Mouse (Mus musculus): Measurements from ENCODE around the gene Hras.

Hras gene

DNA sequence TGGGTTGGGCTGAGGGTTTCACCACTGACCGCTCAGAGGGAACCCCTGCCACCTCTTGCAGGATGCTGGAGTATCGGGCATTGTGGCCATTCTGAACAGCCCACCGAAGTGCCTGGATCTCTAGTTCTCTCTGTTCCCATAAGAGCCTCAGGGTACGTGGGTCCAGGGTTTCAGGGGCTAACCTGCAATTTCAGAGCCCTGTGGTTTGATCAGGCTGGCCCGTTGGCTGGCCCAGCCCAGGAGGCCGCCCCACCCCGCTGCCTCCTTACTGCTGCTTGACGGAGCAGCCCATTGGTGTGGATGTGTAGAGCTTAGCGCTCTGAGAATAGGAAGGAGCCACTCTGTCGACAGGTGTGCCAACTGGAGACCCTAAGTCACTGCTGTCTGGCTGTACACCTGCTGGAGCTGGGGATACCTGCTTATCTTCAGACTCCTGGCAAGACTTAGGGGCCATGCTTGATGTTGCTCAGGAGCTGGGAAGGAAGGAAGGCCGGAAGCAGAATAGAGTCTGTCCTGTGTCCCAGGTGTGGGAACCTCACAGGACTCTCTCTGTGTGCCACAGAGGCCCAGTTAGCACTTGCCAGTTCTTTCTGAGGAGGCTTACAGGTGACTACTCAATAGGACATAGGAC lies 19.9 kb upstream of the Hras start, which contains the start of gene Lmntd2:
Lmntd2 (minus strand) TSS at position 476 of the 631 bp plus-strand sequence.
- DNase-seq (ENCODE audit: low spot score) = no peak

DNA sequence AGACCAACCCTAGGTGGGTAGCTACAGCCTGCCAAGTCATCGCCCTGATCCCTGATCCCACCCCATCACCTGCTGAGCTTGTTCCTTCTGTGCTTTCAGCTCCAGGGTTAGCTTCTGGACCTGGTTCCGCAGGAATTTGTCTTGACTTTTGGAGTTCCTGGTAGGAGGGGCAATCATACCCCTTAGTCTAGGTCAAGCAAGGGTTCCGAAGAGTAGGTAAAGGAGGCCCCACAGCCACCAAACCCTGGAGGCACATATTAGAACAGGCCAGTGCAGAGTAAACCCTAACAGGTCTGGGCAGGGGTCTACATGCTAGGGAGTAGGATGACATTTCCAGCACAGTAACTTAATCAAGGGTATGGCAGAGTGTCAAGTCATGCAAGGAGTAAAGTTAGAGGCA lies 19.3 kb upstream of the Hras start:
- no peak for DNase-seq (ENCODE audit: low spot score)

DNA sequence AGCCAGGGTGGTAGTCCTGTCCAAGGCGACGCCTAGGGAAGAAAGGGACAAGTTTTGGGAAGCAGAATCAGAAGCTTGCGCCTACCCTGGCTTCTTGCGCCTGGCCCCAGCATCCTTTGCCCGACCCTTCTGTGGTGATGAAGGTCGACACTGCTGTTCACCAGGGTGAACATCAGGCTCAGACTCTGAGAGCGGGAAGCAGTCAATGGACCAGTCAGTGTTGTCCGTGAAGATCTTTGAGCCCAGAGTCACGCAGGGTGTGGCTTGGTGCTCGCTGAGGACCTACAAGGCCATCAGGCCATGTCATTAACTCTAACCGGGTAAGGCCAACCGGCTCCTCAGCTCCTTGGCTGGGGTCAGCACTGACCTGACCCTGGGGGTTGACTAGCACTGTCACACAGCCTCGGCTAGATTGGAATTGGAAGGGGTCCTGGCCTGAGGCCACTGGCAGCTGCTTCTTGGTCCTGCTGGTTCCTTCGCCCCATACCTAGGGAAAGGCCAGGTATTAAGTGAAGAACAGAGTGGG lies 16.9 kb upstream of the Hras start:
- DNase-seq (ENCODE audit: low spot score) = no peak

DNA sequence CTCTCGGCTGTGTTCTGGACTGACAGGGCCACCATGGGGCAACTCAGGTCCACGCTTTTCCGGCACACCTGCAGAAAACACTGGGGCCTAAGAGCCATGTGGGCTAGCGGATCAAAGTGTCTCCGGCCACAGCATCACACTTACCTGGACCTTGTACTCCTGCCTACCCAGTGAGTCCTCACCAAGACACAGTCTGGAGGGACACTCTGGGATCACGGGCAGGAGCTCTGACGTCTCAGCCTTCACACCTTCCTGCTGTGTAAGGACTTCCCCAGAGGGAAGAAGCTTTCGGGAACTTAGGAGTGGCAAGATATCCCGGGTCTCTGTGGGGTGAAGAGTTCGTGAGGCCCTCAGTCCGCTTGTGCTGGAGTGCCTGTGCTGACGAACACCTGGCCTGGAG lies 16.3 kb upstream of the Hras start:
- DNase-seq (ENCODE audit: low spot score) = no peak

DNA sequence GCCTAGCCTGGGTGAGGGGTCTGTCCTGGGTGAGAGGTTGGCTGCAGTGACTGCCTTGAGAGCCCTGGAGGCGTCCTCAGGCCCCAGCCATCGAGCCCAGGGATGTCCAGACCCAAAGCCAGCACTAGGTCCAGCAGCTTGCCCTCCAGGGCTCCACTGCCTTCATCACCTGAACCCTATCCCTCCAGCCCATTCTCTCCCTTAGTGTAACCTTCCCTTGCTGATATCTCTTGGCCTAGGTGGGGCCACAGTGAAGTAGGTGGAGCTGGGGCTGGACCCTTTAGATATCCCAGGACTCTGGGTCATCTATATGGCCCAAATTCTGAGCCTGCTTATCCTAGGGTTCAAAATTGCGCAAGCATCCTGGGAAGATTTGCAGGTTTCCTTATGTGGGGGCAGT lies 15.7 kb upstream of the Hras start:
- DNase-seq (ENCODE audit: low spot score) = no peak

DNA sequence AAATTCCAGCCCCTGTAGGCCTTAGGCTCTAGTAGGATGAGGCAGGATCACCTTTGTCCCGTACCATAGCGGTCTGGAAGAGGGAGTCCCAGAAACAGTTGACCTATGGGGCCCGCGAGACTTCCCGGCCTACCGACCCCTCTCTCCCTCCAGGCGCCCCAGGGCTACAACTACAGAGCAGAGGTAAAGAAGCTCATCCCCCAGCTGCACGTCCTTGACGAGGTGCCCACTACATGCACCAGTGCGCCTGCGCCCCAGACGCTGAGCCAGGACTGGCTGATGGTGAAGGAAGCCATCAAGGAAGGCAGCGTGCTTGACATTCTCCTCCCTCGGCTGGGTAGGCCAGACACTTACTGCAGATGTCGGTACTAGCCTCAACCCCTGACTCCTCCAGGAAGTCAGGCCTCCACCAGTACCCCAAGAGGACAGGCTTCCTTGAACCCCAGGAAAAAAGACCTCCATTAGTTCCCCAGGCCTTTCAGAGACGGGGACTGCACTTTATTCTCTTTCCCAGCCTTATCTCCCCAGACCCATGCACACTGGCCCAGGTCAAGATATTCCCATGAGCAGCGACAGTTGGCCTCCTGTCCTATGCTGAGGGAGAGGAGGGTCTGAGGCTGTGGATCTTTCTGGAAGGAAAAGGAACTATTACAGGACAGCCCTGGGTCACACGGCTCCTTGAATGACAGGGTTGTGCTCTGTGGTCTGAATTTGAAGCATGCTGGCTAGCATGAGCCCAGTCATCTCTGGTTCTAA lies 12.6 kb upstream of the Hras start:
- DNase-seq (ENCODE audit: low spot score) = no peak

DNA sequence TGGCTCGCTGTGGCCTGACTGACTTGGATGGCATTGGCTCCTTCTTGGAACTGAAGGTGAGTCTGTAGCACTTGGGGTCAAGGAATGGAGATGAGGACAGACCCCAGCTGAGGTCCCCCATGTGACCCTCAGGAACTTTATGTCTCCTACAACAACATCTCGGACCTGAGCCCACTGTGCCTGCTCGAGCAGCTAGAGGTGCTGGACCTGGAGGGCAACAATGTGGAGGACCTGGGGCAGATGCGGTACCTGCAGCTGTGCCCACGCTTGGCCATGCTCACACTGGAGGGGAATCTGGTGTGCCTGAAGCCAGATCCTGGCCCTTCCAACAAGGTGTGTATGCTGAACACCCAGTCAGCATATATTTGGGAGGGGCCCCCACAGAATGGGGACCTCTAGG lies 11.7 kb upstream of the Hras start:
- no peak for DNase-seq (ENCODE audit: low spot score)

DNA sequence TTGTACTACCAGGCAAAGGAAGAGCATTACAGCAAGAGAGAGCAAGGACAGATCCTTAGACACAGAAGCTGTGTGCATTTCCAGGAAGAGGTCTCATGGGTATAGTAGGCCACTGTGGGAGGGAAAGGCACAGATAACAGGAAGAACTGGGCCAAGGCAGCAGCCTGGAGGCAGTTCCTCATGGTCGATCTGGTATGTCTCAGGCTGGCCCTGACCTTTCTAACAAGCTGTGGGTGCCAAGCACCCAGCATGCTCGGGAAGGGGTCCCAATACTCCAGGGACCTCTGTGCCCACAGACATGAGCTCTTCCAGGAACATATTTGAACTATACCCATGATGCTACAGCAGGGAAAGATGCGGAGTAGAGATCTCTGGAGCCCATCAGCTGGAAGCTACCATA lies 10.7 kb upstream of the Hras start:
- DNase-seq (ENCODE audit: low spot score) = no peak

DNA sequence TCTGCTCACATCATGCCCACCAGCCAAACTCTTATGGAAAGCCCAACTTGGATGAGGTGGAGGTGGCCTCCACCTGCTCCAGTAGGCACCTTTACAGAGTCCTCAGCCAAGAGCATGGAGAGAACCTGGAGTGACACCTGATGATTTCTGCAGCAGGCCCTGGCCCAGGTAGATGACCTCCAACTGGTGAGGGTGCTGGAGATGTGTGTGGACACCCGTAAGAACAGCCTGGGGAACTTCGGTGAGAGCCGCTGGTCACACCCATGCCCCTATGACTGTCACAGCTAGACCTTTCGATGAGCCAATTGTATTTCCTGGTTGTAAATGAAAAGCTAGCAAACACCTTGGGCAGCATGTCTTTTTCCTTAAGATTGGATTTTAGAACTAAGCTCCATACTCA lies 4.3 kb upstream of the Hras start:
- no peak for DNase-seq (ENCODE audit: low spot score)

DNA sequence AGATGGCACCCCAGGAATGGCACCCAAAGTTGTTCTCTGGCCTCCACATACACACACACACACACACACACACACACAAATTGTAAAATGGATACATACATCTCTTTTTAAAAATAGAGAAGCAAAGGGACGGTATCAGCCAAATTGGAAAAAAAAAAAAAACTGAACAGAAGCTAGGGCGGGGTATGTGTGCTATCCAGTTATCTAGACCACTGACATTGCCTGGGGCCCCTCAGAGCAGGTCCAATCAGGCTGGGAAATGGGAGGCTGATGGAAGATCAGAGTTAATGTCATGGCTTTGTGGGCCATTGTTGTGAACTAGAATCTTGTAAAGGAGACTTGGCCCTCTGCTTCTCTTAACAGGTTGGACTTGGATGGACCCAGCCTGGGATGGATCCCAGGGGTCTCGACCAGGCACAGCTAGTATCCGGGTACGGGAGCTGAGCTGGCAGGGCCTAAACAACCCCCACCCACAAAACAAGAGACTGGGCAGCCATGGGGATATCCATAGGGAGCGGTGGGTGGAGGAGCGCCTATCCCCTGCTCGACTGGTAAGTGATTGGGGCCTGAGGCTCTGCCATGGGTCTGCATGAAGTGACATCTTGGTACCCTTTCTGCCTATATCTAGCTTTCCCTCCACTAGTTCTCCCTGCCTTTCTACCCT lies 2.9 kb upstream of the Hras start:
- no peak for DNase-seq (ENCODE audit: low spot score)

DNA sequence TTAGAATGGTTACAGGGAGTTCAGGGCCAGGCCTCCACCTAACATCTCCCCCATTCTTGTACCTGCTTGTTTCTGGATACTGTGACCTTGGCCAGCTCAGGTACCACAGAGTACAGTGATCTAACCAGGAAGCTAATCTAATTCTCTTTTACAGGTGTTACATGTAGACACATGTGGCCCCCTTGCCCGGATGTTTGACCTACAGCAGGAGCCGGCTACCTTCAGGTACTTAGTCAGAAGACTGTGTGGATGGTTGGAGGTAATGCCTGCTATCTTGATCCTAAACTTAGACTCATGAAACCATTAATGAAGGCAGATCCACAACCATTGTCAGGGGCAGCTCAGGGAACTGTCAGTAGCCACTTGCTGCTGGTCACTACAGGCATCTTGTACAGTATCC lies 1.9 kb upstream of the Hras start:
- DNase-seq (ENCODE audit: low spot score) = no peak

DNA sequence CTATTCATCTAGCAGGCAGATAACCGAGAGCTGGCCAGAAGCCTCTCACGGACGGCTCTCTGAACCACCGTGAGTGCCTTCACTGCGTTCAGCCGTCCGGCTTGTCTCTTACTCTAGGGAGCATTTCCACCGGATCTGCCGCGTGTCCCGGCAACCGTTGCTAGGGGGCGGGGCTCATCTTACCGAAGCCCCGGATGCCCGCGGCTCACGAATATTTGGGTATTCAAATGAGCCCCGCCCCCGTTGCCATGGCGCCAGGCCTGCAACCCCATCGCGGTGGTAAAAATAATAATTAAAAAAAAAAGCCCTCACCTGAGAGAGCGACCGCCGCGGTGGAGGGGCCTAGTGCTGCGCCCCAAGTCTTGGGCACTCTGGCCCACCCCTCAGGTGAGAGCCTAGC lies 1.0 kb upstream of the Hras start:
- peak; percentile 77 for DNase-seq (ENCODE audit: low spot score)

DNA sequence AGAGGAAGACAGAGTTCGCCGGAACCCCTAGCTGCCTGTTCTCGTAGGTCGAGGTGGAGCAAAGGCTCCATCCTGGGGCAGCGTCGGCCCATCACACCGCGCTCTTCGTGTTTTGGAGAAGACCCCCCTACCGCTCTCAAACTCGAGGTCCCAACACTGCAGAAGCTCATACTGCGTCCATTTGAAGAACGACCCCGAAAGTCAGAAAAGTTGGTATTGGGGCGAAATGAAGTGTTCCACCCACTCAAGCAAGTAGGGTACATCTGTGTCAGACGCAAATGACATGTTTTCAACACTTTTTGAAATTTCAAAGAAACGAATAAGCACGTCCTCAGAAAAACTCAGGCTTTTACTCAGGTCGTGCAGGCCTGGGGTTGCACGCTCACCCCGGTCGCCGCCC lies 604 bp upstream of the Hras start:
- DNase-seq (ENCODE audit: low spot score) = no peak

DNA sequence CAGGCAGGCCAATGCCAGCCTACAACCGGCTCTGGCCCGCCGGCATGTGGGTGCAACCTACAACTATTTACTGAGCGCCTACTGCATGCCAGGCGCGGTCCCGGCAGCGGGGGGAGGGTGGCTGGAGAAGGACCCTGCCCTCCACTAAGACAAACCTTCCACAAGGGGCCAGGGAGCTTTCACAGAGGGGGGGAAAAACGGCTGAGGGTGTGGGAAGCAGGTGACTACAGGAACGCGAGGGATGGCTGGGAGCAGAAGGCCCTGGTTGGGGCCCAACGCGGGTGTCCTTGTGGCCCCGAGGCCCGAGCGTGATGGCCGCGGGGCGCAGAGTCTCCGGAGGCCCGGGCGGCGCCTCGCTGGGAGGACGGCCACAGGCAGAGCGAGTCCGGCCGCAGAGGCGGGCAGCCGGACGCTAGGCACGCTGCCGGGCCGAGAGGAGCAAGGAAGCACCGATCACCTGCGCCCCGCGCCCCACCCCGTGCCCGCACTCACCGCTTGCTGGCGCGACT lies 403 bp downstream of the Hras start:
- DNase-seq (ENCODE audit: low spot score) = no peak

DNA sequence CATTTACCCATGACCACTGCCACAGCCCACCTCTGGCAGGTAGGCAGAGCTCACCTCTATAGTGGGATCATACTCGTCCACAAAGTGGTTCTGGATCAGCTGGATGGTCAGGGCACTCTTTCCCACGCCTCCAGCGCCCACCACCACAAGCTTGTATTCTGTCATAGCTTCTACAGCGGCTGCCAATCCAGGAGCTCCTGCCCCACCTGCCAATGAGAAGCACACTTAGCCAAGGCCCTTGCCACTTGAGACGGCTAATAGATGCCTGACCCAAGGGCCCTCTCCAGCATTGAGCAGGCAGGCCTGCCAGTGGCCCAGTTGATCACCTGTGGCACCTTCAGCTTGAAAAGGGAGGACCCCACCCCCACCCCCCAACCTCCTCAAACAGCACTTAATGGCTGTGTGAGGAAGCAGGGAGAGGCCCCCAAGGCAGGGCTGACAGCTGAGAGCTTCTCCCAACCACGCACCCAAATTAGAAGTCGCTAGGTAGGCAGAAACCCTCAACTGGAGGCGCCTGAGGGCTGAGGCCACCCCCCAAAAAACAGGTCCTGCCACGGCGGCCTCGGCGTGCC lies 943 bp downstream of the Hras start:
- DNase-seq (ENCODE audit: low spot score) = no peak

DNA sequence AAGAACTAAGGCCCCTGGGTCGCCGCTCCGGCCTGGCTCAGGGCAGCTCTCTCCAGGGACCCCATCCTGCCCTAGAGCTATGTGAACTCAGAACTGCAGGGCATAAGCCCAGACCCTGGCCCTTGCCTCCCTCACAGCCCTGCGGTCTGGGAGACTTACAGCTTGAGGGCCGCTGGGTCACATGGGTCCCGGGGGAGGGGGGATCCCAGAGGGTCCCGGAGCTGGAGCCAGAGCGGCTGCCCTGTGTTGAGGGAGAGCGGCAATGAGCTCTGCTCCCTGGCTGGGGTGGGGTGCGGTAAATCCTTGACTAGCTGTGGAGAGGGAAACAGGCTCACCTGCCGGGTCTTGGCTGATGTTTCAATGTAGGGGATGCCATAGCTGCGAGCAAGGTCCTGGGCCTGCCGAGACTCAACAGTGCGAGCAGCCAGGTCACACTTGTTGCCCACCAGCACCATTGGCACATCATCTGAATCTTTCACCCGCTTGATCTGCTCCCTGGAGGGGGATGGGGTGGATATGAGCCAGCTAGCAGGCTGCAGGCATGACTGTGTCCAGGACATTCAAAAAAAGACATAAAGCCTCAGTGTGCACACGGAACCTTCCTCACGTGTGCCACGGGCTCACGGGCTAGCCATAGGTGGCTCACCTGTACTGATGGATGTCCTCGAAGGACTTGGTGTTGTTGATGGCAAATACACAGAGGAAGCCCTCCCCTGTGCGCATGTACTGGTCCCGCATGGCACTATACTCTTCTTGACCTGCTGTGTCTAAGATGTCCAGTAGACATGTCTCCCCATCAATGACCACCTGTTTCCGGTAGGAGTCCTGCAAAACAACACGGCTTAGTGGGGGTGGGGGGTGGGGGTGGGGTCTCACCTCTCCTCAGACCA lies 1.8 kb downstream of the Hras start:
- DNase-seq (ENCODE audit: low spot score) = no peak

DNA sequence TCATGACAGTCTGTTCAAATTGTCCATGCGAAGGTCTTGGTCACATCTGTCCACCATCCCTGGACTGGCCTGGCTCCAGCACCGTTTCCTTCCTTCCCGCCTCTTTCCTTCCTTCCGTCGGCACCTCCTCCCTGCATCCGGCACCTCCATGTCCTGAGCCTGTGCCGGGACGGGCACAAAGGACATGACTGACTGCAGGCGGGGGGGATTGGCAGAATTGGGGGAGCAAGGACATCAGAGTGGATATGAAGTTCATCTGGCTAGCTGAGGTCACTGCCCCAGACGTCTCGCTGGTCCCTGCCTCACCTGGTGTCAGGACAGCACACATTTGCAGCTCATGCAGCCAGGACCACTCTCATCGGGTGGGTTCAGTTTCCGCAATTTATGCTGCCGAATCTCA lies 2.8 kb downstream of the Hras start:
- no peak for DNase-seq (ENCODE audit: low spot score)

DNA sequence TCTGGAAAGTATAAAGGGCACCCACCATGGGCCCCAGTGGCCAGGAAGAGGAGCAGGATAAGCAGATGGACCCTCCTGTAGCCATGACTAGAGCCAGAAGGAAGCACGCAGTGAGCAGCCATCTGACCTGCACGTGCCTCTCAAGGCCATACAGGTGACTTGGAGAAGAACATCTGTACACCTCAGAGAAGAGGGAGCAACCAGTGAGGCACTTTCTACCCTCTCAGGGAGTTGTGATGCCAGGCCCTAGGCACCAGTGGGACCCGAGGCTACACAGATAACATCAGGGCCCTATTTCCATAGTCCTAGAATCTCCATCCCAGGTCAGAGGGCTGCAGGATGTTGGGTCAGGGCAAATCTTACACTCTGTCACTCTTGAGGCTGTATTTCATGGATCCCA lies 3.6 kb downstream of the Hras start:
- no peak for DNase-seq (ENCODE audit: low spot score)

DNA sequence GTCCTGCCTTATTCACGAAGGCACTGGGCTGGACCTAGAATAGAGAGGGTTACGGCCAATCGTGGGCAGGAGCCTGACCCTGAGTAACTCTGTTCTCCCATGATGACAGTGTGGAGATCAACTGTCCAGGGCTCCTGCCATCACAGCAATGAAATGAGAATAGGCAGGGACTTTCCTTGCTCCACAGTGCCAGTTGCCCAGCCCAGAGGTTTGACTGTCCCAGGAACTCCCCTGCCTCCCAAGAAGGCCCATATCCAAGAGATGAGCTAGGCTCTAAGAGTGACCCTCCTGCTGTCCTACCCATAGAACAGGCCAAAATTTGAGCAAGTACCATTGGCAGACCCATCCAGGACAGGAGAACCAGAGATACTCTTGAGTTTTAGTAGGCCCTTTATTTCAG lies 5.1 kb downstream of the Hras start:
- no peak for DNase-seq (ENCODE audit: low spot score)

DNA sequence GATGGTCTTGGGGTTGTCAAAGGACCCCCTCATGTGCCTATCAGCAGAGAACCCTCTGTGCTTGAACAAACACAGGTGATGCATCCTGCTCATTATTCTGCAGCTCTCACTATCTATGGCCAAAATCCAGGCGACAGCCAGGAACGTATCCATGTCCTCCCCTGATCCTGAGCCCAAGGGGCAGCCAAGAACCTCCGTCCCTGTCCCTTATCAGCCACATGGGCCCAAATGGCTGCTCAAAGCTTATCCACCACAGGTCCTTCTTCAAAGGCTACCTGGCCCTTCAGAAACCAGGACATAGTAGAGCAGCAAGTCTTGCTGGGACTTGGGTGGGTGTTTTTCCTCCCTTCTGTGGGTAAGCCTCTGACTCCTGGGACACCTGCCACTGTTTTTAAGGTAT lies 5.6 kb downstream of the Hras start:
- no peak for DNase-seq (ENCODE audit: low spot score)

DNA sequence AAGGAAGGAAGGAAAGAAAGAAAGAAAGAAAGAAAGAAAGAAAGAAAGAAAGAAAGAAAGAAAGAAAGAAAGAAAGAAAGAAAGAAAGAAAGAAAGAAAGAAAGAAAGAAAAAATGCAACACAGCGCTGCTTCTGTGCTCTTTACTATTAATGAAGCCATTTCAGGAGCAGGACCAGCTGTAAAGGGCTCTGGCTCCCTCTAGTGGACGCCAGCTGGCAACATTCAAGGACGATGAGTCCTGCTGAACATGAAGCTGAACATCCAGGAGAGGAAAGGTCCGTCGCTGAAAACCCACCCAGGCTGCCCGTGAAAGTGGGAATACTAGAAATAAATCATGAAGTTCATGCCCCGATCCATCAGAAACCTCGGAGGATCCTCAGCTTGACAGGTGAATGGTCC lies 17.6 kb downstream of the Hras start:
- peak; percentile 81 for DNase-seq (ENCODE audit: low spot score)

DNA sequence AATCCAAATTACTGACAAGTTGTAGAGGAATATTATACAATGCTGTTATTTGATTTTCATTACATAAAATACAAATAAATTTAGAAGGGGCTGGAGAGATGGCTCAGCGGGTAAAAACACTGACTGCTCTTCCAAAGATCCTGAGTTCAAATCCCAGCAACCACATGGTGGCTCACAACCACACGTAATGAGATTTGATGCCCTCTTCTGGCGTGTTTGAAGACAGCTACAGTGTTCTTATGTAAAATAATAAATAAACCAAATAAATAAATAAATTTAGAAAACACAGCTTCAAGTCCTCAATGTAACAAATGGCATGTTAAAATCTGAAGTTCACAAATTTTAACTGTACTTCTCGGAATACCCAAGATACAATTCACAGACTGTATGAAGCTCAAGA lies 18.7 kb downstream of the Hras start:
- no peak for DNase-seq (ENCODE audit: low spot score)

All from left cerebral cortex, adult 11 months (tissue).